Comparison of ENCODE assay signal across 9 mouse cellular contexts in the genomic region with DNA sequence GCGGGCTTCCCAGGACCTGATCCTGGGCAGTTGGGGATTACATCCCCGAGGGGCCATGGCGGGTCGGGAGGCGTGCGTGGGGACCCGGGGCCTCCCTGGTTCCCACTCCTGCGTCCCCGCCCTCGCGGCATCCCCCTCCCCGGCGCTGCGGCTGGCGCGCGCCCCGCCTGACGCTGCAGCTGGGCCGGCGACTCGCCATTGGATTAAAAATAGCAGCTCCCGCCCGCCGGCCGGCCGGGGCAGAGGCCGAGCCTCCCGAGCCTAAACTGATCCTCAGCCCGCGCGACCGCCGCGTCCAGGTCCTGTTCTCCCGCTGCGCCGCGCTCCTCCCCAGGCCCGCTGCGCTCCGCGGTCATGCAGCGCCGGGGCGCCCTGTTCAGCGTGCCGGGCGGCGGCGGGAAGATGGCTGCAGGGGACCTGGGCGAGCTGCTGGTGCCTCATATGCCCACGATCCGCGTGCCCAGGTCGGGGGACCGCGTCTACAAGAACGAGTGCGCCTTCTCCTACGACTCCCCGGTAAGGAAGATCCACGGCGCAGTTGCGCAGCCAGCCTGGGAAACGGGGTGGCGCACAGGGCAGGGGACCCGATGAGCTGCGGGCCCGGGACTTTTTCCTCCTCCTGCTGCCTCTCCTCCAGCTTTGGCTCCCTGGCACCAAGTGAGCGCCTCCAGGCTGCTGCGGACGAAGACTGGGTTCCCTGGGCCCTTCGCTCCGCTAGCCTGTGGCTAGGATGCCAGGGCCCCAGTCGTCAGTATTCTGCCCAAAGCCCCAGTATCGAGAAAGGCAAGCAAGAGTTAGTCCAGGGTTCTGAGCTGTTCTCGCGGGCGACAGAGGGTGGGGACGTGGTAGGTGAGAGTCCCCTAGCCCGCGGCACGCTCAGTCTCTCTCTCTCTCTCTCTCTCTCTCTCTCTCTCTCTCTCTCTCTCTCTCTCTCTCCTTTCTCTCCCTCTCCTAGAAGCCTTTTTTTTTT. TPM values are rescaled to one million over a fixed set of nuclear protein-coding genes. Genes with fewer than 3 reads are reported as not detected.
DNase-seq lines count a peak whose midpoint lies in the region; ATAC-seq and TF ChIP-seq lines count a peak whose summit lies in the region.
"Had no signal": no experiment of that assay in that cellular context is flagged by ENCODE, and none has a peak within 500 bp of the region (broad histone marks: within the 10 kb centered on the region; RNA-seq: fewer than 3 reads in every experiment).

A gene (plus strand): TSS at position 190 of the 970 bp plus-strand sequence.

- ATAC-seq in lung, embryonic 14.5 days (ENCODE audit: insufficient read depth), result peak; percentile 94
- ATAC-seq in CD4-positive, CD25-positive, alpha-beta regulatory T cell, adult 4 months, result no peak

- DNase-seq in ES-CJ7 (ENCODE audit: low read depth, low spot score), result peak; percentile 65
- peak; percentile 76 to 82 for DNase-seq in cerebellum, adult 2 months
- DNase-seq in forelimb bud, embryonic 11.5 days (ENCODE audit: low read depth, low spot score), result peak; percentile 69
- peak; percentile 75 to 84 for DNase-seq in heart, postnatal 36 days
- DNase-seq in layer of hippocampus, adult 9-11 months, result peak; percentile 41
- peak; percentile 87 for DNase-seq in lung, embryonic 14.5 days
- peak; percentile 22 for DNase-seq in retina, adult 2 months (ENCODE audit: low read depth, low spot score)

- TF ChIP-seq CTCF in cerebellum, adult 2 months (IDR thresholded peaks at IDR 0.05; ENCODE audit: borderline replicate concordance, insufficient read depth, low read depth, low read length), result no peak
- peak; percentile 42; the same call in 1 of the 2 replicates for TF ChIP-seq CTCF in lung, embryonic 14.5 days (IDR thresholded peaks at IDR 0.05; ENCODE audit: low read depth)

- TF ChIP-seq POLR2A in cerebellum, adult 2 months (IDR thresholded peaks at IDR 0.05; ENCODE audit: borderline replicate concordance, insufficient read depth, low read length), result 0 out of 2 replicates have a peak, but pooled peaks have one; percentile 14

- peak within 1 kb of the TSS; percentile 64 for H3K4me3 ChIP-seq in cerebellum, adult 2 months (replicated peaks; ENCODE audit: insufficient read depth, low read depth, low read length)
- H3K4me3 ChIP-seq in lung, embryonic 14.5 days (ENCODE audit: low read depth, low read length), result peak within 1 kb of the TSS; percentile 73

- intact Hi-C loops in heart, postnatal 36 days (cut with DNase I), result loop anchor here (2.0 kb wide), 1 partner anchor 81 kb away; a partner anchor contains a TSS

- peak within 1 kb of the TSS; percentile 65 for H3K27ac ChIP-seq in cerebellum, adult 2 months (ENCODE audit: insufficient read depth, low read length)
- H3K27ac ChIP-seq in lung, embryonic 14.5 days (ENCODE audit: low read depth), result peak within 1 kb of the TSS; percentile 87

- peak within 1 kb of the TSS; percentile 77 for H3K4me2 ChIP-seq in lung, embryonic 14.5 days

- no peaks in the 10 kb centered on the region for H3K9me3 ChIP-seq in lung, embryonic 14.5 days (ENCODE audit: low read depth, low read length)

- H3K27me3 ChIP-seq in cerebellum, adult 2 months (ENCODE audit: control insufficient read depth, insufficient read depth, low read length), result no peaks in the 10 kb centered on the region
- H3K27me3 ChIP-seq in lung, embryonic 14.5 days (ENCODE audit: insufficient read depth, low read length), result no peaks in the 10 kb centered on the region

- H3K9ac ChIP-seq in lung, embryonic 14.5 days, result peak within 1 kb of the TSS; percentile 76

- WGBS in cerebellum, adult 2 months, result under 1% methylated on average over 84 of the region's 84 CpGs
- under 1% methylated on average over 83 of the region's 84 CpGs for WGBS in lung, embryonic 14.5 days

- no peaks in the 10 kb centered on the region for H3K36me3 ChIP-seq in lung, embryonic 14.5 days (ENCODE audit: insufficient read depth)
- H3K36me3 ChIP-seq: G1E had no signal

- H3K4me1 ChIP-seq in cerebellum, adult 2 months (ENCODE audit: control insufficient read depth, insufficient read depth, low read length), result peaks cover 5% of the 10 kb centered on the region; the same call in 1 of the 2 replicates
- H3K4me1 ChIP-seq in lung, embryonic 14.5 days (ENCODE audit: insufficient read depth), result no peaks in the 10 kb centered on the region

RNA-seq across cellular contexts. Expression of the gene that starts here (rescaled TPM):
- 7.0 and 7.1 TPM in 2 replicates for polyA plus RNA-seq in cerebellum, adult 2 months (2012; rRNA removed)
- 100 to 1,000 TPM; 216 to 218 TPM for total RNA-seq in heart, postnatal 36 days (2021)
- polyA plus RNA-seq in lung, embryonic 14.5 days (2014; fragmentation: Nextera tagmentation; extraction: Ambion mirVana), result 5.6 and 6.3 TPM in 2 replicates
- not detected for polyA plus RNA-seq in CD4-positive, CD25-positive, alpha-beta regulatory T cell, adult 4 months (2017; shearing (Covaris generic))

Comparison
In these comparisons a context has a peak if more than half of its experiments do, and no peak if none do; other contexts are left out.
1. DNase-seq: peak in every context shown above with its lines; median percentile 87 in lung, embryonic 14.5 days; 80 in heart, postnatal 36 days; 79 in cerebellum, adult 2 months; 69 in forelimb bud, embryonic 11.5 days; 65 in ES-CJ7; 41 in layer of hippocampus, adult 9-11 months; 22 in retina, adult 2 months.